Mouse (Mus musculus) Muller cell, postnatal 12 days (primary cell): ENCODE data around the gene Pigt.

Source experiments
- DNase-seq: peaks from one replicate; pipeline ENCODE4 v3.0.0-alpha.2; 2015; ENCODE audit errors: inconsistent ontology term

The Pigt gene

DNA sequence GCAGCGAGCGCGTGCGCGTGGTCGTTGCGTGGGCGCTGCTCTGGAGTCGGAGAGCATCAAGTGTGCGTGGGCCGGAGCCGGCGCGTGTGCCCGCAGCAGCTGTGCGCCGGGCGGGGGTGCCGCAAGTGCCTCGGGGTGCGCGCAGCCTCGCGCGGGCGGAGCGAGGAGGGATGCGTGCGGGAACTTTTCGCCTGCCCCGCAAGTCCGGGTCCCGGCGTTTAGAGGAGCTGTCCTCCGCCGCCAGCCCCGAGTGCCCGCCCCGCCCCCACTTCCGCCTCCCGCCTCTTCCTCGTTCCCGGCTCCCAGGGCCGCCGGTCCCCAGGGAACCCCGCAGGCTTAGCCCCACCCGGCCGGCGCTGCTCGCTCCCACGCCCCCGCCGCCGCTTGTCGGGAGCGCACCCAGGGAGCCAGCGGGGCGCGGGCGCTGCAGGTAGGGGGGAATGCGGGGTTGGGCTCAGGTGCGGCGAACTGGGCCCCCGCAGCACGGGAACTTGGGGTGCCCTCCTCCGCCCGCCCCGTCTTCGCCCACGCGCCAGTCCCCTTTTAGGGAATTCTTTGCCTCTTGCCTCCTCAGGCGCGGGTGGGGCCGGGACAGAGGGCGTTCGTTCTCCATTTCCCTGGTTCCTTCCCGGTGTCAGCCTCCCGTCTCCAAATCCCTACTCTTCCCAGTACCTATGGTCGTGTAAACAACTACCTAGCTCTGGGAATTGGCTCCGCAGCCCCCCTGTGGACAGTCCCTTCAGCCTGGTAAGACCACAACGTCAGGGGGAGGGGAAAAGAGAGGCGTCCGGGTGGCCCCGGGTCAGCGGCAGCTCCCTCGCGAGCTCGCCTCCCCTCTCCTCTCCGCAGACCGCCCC, 10.8 kb upstream of the Pigt start:
- peak; percentile 64 for DNase-seq

- no peak for DNase-seq
Measured at GRCm38 (mm10) chr2:164487115-164487527, 10.2 kb upstream of the Pigt start.

DNA sequence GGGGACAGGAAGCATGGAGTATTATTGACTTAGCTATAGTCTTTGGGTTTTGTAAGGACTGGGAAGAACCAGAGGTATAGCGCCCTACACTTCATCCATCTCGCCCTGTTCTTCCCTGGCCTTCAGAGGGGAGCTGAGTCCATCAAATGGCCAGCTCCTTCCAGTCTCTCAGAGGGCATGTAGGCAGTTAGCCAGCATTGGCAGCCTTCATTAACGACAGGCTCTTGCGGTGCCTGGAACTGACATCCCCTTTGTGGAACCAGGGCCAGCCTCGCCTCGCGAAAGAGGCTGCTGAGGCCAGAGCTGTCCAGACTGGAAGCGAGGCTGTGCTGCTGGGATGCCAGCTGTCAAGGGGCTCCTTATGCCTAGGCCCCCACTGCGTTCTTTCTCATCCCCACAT, 9.5 kb upstream of the Pigt start:
- DNase-seq, result peak; percentile 45

DNA sequence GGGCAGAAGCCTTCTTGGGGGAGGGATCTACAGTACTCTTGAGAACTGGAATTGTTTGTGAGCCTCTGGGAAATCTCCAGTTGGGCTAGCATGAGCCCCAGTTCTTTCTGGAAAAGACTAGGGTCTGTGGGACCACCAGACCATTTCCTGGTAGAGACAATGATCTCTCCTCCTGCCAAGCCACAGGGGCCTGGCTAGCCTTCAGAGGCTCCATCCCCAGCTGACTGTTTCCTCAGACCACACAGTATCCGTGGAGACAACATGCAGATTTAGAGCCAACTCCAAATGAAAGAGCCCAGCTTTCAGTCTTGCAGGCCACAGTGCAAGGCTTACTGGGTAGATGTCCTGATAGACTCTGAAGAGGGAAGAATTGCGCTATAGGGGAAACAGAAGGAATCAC, 3.2 kb upstream of the Pigt start:
- DNase-seq, result peak; percentile 66

GRCm38 (mm10) chr2:164496331-164496730, 989 bp upstream of the Pigt start:
- DNase-seq, result no peak

- no peak for DNase-seq
Measured at GRCm38 (mm10) chr2:164497691-164498268, 460 bp downstream of the Pigt start.

DNA sequence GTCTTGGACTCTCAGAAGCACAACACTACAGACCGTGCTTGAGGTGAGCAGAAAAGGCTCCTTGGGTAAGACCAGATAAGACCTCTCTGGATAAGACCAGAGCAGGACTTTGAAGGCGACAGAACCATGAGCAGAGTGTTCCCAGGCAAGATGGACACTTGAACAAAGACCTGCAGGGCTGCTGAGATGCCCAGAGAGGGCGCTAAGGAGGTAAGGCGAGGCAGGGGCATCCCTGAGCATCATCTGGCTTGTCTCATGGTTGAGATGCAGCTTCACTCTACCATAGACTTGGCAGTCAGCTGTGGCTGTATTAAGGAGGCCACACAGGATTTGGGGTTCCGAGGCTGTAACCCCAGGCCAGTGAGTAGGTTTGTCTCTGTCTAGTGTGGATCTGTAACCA, 2.0 kb downstream of the Pigt start:
- no peak for DNase-seq

GRCm38 (mm10) chr2:164500511-164500910, 3.2 kb downstream of the Pigt start:
- no peak for DNase-seq

DNA sequence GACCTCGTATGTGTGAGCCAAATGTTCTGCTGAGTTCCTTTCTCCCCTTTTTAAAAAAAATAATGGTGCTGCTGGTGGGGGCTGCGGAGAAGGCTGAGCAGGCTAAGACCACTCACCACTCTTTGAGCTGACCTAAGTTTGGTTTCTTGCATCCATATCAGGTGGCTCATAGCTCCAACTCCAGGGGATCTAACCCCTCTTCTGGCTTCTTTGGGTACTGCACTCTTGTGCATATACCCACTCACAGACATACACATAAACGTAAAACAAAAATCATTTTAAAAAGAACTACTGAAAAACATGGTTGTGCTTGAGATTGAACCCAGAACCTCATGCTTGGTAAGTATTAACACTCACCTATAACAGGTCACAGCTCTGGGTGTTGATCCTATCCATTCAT, 7.6 kb downstream of the Pigt start:
- DNase-seq, result no peak

GRCm38 (mm10) chr2:164505619-164506347, 8.5 kb downstream of the Pigt start:
- DNase-seq, result no peak

- no peak for DNase-seq
Measured at GRCm38 (mm10) chr2:164507811-164508210, 10.5 kb downstream of the Pigt start.

DNA sequence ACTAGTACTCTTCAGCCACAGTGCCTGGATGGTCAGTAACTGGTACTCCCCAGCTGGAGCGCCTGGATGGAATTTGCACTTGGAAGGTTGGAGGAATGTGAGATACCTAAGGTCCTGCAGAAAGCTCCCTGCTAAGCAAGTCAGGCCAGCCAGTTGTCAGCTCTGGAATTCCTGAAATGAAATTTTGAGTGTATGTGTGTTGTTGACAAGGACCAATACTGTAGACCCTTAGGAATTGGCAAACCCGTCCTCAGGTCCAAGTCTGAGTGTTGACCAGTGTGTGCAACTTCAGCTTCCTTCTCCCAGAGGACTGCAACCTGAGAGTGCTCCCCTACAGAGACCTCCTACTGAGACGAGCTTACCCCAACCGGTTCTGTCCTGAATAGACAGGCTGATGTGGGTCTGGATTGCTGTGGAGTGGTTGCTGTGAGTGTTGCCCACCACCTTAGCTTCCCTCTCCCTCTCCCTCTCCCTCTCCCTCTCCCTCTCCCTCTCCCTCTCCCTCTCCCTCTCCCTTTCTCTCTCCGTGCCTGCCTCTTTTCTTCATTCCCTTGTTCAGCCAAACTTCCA, 13.4 kb downstream of the Pigt start:
- DNase-seq, result no peak

DNA sequence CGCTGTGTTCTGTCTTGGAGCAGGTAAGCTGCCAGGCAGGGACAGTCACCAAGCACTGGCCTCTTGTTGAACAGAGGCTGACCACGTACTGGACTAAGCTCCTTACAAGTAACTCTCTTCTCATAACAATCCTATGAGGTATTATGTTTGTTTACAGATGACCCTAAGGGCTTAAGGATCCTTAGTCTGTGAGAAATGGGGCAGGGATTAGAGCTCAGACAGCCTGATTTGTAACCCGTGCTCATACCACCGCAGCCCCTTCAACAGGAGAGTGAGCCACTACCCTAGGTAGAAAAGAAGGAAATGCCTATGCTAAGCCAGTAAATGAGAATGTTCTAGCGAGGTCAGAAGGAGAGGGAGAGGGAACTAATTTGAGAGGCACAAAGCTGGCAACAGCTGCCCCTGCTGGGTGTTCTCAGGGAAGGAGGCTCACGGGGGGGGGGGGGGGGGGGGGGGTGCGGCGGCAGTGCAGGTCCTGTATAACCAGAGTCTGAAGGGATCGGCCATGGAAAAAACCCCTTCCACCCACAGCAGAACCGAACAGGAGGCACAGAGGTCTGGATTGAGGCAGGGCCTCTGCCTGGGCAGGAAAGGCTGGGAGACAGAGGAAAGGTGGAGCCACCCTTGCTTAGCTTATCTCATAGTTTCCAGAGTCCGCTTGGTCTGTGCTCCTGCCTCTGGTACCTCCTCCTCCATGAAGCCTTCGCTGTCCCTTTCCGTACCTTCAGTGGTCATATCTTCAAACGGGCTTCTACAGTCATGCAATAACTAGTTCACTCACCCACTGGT, 15.0 kb downstream of the Pigt start:
- no peak for DNase-seq

DNA sequence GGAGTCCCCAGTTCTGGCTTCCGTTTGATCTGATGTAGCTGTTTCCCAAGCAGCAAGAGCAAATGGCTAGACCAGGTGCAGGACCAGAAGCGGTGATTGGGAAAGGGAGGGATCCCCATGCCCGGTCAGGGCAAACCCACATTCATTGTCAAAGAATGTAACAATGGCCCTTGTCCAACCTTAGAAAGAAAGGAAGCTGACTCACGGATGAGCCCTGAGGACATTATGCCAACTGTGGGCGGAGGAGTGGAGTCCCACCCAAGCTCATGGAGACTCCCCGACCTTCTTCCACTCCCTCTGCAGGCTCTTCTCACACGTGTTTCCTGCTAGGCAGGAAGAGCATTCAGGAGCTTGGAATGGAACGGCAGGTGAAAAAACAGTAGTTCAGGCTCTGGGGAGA, 16.1 kb downstream of the Pigt start:
- DNase-seq, result peak; percentile 93

GRCm38 (mm10) chr2:164514916-164515315, 17.6 kb downstream of the Pigt start:
- DNase-seq, result no peak

GRCm38 (mm10) chr2:164515897-164516296, 18.6 kb downstream of the Pigt start:
- no peak for DNase-seq

- DNase-seq, result peak; percentile 48
Measured at GRCm38 (mm10) chr2:164516592-164516991, 19.3 kb downstream of the Pigt start.

- peak; percentile 52 for DNase-seq
Measured at GRCm38 (mm10) chr2:164517485-164518221, 20.3 kb downstream of the Pigt start.

DNA sequence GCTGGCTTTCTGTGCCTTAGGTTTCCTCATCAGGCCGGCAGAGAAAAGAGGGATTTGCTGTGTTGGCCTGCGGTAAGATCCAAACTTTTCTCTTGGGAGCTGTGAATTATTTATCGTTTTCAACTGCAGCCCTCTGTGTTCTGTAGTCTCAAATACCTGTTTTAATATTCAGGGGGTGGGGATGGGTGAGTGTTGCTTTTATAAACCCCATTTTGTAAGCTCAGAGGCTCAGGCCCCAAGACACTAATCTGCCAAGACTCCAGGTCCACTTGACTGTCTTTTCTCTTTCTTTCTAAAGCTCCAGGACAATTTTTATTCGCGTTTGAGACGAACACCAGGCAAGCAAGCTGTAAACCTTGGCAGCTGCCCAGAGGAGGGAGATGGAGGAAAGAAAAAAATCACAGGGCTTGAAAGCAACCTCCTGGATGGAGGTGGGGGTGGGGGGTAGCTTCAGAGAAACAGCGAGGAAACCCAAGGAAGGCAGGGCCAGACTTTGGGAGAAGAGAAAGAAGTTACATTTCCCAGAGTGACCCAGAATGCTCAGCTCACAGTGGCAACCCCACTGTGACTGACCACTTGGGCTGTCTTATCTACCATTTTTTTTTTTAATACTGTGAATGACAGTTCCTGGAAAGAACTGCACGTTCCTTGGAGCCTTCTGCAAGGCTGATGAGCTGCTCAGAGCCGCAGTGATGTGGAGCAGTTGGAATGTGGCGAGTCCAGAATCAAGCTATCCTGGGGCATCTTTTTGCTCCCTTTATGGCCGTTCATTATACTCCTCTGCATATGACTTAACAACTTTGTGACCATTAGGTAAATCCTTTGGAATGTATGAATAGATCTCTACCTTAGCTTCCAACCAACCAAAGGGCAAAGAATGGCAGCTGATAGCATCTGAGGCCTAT, 21.2 kb downstream of the Pigt start:
- DNase-seq, result no peak

- no peak for DNase-seq
Measured at GRCm38 (mm10) chr2:164519171-164519526, 21.8 kb downstream of the Pigt start.
